Mouse (Mus musculus) layer of hippocampus, adult 9-10 months (tissue): ENCODE results near the gene Myo6.

Source experiments
- DNase-seq: peaks from one replicate; pipeline ENCODE4 v3.0.0; 2022; ENCODE audit warnings: low spot score

The Myo6 gene

DNA sequence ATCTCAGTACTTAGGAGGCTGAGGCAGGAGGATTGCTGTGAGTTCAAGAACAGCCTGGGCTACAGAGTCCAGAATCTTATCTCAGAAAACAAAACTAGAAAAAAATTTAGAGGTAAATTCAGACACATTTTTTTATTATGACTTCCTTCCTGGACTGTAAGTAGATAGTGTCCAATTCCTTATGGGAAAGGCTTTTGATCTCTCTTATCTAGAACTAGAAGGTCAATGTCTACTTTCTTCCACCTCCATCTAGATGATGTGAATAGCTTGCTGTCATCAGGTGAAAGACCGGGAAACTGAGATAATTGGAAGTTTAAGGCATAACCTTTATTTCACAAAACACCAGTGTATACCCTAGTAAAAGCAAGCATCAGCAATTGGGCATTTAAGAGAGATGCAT, 16.9 kb downstream of the Myo6 start:
- no peak for DNase-seq

DNA sequence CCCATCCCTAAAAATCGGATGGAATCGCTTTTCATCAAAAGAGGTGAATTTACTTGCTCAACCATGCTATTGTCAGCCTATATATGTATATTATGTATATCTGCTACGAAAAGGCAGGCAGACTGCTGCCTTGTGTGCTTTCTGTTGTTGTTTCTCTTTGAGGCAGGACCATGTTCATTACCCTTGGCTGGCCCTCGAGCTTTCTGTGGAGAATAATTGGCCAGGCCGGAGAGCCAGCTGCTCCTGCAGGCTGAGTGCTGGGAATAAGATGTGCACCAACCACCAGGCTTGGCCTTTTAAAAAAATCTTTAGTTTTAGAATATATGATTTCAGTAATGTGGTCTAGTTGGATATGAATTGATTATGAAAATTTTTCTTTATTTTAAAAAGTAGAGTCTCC, 19.3 kb downstream of the Myo6 start:
- no peak for DNase-seq

- no peak for DNase-seq
Observed at GRCm38 (mm10) chr9:80185737-80186136, 20.9 kb downstream of the Myo6 start.

DNA sequence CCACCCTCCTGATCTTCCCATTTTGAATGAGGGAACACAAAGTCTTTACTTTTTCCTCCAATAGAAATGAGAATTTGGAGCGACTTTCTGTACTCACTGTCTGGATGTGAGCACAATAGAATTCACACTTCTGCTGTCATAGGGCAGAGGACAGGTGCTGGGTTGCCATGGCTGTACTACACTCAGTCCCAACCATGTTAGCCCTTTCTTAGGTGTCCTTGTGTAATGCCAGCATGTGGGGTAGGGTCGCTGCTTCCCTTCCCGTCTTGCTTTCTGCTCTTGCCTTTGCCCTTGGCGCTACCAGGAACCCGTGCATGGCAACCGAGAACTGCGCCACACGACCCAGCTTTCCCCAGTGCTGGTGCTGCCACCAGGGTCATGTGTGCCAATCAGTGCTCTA, 21.9 kb downstream of the Myo6 start:
- DNase-seq = no peak

DNA sequence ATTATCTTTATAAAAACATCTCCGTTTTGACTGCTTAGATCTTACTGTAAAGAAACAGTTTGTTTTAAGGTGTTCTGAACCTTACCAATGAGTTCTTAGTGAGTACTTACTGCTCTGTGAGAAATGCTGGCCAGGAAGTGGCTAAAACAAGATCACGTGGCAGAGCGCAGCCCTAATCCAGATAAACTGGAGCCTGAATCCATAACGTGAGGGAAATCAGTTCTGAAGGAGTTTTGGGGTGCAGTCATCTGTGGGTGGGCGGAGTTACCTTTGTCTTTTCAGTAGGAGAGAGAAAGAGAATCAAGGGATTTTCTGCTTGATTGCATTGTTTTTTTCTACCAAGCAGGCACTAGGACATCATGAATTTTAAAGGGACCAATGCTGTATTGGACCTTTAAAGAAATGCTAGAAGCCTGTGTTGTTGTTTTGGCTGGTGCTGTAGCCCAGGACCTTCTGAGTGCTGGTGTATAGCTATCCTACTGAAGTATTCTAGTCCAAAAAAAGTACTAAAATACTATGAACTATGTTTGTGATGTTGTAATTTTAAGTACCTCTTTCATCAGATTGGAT, 23.6 kb downstream of the Myo6 start:
- DNase-seq = no peak

DNA sequence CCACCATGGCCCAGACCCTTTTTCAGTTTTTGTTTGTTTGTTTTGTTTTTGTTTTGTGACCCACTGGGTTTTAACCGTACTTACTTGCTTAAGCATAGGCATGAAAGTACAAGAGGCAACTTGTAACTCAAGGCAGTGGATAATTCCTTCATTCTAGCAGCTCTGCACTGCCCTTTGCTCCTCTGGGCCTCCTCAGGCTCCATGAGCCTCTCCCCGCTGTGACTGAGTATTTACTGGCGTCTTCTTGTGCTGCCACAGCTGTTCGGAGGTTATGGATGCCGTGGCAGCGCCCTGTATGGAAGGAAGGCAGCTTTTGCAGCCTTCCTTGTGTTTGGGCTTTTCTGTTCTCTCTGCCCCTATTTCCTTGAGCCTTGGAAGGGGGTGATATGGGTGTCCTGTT, 26.4 kb downstream of the Myo6 start:
- DNase-seq = no peak

DNA sequence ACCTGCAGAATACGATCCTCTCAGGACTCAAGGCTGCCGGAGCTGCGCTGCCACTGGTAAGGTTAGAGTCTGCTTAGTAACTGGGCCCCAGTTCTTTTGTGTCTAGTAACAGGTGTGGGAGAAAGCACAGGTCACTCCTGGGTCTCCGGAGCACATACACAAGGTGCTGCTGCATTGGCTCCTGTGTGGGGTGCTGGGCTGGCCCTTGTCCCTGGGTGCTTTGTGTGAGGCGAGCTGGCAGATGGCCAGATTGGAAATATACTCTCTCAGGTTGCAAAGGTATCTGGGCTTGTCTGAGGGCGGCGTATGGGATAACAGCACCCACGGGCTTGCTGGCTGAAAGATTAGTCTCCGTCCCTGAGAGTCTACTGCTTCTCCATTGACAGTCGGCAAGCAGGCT, 27.5 kb downstream of the Myo6 start:
- no peak for DNase-seq

GRCm38 (mm10) chr9:80194446-80194845, 29.6 kb downstream of the Myo6 start:
- DNase-seq = no peak

- DNase-seq = no peak
Observed at GRCm38 (mm10) chr9:80196161-80196560, 31.3 kb downstream of the Myo6 start.

DNA sequence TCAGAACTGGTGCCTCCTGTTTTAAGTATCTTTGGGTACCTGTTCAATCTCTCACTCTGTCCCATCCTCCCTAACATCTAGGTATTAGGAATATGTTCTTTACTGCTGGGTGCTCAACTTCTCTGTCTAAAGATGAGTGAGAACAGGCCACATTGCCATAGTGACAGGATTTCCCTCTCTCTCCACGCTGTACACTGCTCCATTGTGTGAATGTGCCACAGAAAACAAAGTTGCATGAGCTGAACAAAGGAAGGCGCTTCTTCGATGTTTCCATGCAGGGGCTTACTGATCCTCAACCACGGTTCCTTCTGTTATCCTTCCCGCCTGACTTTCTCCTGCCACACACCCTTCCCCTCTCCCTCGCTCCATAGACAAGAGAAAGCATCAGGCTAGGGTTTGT, 32.4 kb downstream of the Myo6 start:
- no peak for DNase-seq

GRCm38 (mm10) chr9:80200855-80201254, 36.0 kb downstream of the Myo6 start:
- no peak for DNase-seq

- DNase-seq = no peak
Observed at GRCm38 (mm10) chr9:80202374-80203060, 37.7 kb downstream of the Myo6 start.

GRCm38 (mm10) chr9:80208681-80209080, 43.9 kb downstream of the Myo6 start:
- DNase-seq = no peak

DNA sequence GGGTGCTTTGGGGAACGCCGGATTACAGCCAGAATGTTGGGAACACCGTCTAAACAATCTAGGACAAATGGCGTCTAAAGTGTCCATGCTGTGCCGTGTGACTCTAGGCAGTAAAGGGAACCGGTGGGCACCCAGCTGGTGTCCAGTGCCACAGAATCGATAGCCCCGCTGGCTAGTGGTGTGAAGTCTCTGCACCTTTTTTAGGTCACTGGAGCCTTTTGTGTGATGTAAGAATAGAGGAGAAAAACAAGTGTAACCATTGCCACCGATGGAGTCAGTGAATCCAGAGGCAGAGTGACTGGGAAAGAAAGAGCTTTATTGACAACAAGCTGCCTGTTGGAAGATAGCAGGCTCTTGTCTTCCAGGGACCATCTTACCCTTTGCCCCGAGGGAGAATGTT, 44.6 kb downstream of the Myo6 start:
- DNase-seq = no peak

DNA sequence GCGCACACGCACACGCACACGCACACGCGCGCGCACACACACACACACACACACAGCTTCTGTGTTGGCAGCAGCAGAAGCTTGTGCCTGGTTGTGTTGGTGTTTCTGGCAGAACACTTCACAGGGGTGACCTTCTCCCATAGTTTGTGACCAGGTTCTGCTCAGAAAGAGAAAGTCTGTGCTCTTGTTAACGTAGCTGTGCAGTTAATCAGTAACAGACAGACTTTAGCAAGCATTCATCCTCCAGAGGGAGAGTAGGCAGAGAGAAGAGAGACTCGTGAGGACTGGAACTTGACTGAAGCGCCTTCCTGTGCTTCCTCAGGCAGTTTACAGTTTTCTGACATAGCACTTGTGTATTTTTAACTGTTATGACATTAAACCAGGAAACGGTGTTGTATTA, 45.3 kb downstream of the Myo6 start:
- DNase-seq = no peak

- DNase-seq = no peak
Observed at GRCm38 (mm10) chr9:80213428-80213827, 48.6 kb downstream of the Myo6 start.

GRCm38 (mm10) chr9:80215502-80215901, 50.7 kb downstream of the Myo6 start:
- no peak for DNase-seq

DNA sequence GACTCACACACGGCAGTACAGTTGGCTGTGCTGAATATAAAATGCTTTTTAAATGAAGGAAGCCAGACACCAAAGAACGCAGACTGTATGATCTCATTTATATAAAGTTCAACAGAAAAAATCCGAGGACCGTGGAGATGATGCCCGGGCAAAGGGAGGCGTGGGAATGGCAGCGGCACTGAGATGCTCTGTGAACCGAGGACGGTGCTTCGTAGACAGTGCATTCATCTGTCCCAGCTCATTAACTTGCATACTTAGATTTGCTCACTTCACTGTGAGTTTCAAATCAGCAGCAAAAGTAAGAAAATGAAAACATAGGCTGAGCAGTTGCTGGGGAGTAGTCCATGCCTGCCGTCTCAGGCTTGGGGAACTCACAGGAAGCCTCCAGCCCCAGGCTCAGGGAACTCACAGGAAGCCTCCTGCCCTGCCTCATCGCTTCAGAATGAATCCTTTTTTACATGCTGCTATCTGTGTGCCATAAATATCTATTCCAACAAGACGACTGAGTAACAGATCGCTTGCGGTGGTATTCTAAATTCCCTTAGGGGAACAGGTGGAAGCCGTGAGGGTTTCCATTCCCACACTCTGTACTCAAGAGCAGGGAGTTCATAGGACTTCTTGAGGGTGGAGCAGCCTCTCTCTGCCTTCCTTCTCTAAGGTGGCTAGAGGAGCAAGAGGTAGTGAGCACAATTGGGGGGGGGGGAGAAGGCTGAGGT, 52.1 kb downstream of the Myo6 start:
- DNase-seq = no peak

DNA sequence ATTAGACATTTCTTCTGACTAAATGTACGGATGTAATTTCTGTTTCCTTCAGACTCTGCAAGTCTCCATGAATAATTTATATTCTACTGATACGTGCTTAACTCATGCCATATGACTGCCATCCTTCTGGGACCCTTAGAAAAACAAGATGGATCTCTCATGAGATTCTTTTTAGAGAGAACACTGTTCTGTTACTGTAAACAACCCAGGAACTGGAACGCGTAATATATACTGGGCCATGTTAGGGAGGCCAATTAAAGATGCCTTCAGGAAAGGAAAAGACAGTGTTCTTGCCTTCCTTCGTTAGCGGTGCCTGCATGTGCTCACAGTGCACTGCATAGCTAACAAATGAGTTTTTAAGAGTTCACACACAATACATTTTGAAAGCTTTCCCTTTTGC, 53.9 kb downstream of the Myo6 start:
- no peak for DNase-seq

- DNase-seq = no peak
Observed at GRCm38 (mm10) chr9:80223989-80224635, 59.3 kb downstream of the Myo6 start.

DNA sequence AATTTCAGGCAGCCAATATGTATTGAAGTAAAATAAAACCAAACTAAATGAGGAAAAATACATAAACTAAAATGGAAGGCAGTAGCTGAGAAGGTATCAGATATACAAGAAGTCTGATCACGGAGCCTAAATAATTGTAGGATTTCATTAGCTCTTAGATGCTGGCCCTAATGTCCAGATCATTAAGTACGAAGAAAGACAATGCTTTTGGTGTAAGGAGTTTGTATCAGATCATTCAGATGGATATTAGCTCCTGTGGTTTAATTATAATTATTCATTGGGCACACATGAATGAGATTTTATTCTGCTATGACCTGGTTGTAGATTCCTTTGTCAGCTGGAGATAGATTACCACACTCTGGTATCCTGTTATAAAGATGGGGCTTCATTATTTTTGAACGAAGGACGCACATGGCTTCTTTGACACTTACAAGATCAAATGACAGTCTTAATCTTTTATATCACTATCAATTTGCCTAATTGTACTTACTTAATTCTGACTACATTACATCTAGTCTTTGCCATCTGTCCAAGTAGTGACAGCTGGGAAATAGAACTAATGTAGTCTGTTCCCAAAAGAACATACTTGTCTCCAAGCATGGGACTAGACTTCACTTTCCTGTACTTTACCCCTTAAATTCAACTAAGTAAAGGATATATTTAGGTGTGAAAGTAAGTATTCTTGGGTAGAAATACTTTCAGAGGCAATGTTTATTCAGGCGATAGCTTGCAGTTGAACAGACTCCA, 61.9 kb downstream of the Myo6 start:
- DNase-seq = no peak

GRCm38 (mm10) chr9:80233831-80234455, 69.1 kb downstream of the Myo6 start:
- no peak for DNase-seq
